Mouse (Mus musculus) hindbrain, postnatal 0 days (tissue): ENCODE results near the gene Lrrc8b. TPM values are rescaled to one million over a fixed set of nuclear protein-coding genes. Genes with fewer than 3 reads are reported as not detected.

Experiments used
- ATAC-seq: fragments of 200-750 bp; cut with Nextera tagmentation; 2 replicates; pipeline ENCODE4 v1.8.0; 2017; ENCODE audit warnings: mild to moderate bottlenecking, moderate TSS enrichment, moderate library complexity
- DNase-seq: peaks from one replicate; pipeline ENCODE4 v3.0.0-alpha.2; 2015; ENCODE audit warnings: low spot score
- H3K27ac ChIP-seq: fragments of 300-500 bp; sonication (generic); 2 replicates; pipeline ENCODE4 v1.5.1; 2014; ENCODE audit warnings: mild to moderate bottlenecking
- H3K27me3 ChIP-seq: fragments of 300-500 bp; sonication (generic); 2 replicates; pipeline ENCODE4 v1.6.1; 2014; ENCODE audit warnings: low read length, mixed read lengths; ENCODE audit not compliant: insufficient read depth
- H3K36me3 ChIP-seq: fragments of 300-500 bp; sonication (generic); 2 replicates; pipeline ENCODE4 v1.6.1; 2014; ENCODE audit warnings: low read length, mixed read lengths; ENCODE audit not compliant: insufficient read depth
- H3K4me1 ChIP-seq: fragments of 300-500 bp; sonication (generic); 2 replicates; pipeline ENCODE4 v1.6.1; 2014; ENCODE audit warnings: antibody characterized with exemption, low read length, mixed read lengths; ENCODE audit not compliant: insufficient read depth
- H3K4me2 ChIP-seq: fragments of 300-500 bp; sonication (generic); 2 replicates; pipeline ENCODE4 v1.6.1; 2014; ENCODE audit warnings: low read depth, mild to moderate bottlenecking, low read length, moderate library complexity, mixed read lengths
- H3K4me3 ChIP-seq: fragments of 300-500 bp; sonication (generic); 2 replicates; pipeline ENCODE4 v1.5.1; 2014; ENCODE audit warnings: low read length
- H3K9ac ChIP-seq: fragments of 300-500 bp; sonication (generic); replicated peaks from 2 replicates; pipeline ENCODE4 v1.6.1; 2014; ENCODE audit warnings: mild to moderate bottlenecking, low read length, moderate library complexity, mixed read lengths
- H3K9me3 ChIP-seq: fragments of 300-500 bp; sonication (generic); 2 replicates; pipeline ENCODE4 v1.6.1; 2016; ENCODE audit warnings: low read length, mixed read lengths
- CTCF ChIP-seq: IDR thresholded peaks from 2 replicates; pipeline ENCODE4 v1.5.1; 2016; ENCODE audit warnings: antibody characterized with exemption, control low read depth, low read depth
- WGBS: fragments of 180-500 bp; shearing (Covaris S2); extraction: QIAGEN DNeasy Blood & Tissue Kit; methylation state at CpG from one replicate; pipeline ENCODE4 v1.1.7; 2014; 5-methylcytosine and 5-hydroxymethylcytosine counted together
- polyA plus RNA-seq: library from polyadenylated mRNA; unstranded; fragments of >200 nt; fragmentation: Nextera tagmentation; extraction: Ambion mirVana; gene quantifications from 2 replicates; pipeline ENCODE4 v1.2.1, GENCODE M21; 2015
- total RNA-seq: library from RNA; depleted of rRNA; stranded (reverse); fragments of >200 nt; gene quantifications from 2 replicates; pipeline ENCODE4 v1.2.3, GENCODE M21; 2014

Lrrc8b gene
- total and polyA plus RNA-seq, 2 experiments from 2014 or later = 17.3 to 48.4 TPM

DNA sequence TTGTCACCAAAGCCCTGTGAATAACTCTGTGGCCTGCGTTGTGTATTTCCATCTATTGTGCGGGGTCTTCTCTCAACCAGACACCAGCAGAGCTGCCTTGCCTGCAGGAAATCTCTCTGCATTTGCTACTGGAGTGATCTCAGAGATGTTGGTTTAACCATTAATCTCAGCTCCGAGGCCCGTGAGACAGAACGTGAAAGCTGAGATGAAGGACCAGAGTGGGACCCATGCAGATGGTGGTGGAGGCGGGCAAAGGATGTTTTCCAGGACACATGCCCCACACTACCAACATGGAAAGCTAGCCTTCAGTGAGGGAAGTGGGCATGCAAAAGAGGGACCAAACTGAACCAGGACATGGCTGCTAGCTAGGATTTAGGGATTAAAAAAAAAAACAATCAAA, 43.5 kb downstream of the Lrrc8b start:
- no peaks in the 10 kb centered on the region for H3K27me3 ChIP-seq
- H3K4me2 ChIP-seq = no peak overlapping the region
- no peak overlapping the region for H3K4me3 ChIP-seq
- H3K4me1 ChIP-seq = no peaks in the 10 kb centered on the region
- no peaks in the 10 kb centered on the region for H3K9me3 ChIP-seq
- TF ChIP-seq CTCF = no peak
- 74% methylated on average over 6 of the region's 6 CpGs for WGBS
- no peak overlapping the region for H3K9ac ChIP-seq
- DNase-seq = no peak
- no peak for ATAC-seq
- no peaks in the 10 kb centered on the region for H3K36me3 ChIP-seq
- no peak overlapping the region for H3K27ac ChIP-seq

DNA sequence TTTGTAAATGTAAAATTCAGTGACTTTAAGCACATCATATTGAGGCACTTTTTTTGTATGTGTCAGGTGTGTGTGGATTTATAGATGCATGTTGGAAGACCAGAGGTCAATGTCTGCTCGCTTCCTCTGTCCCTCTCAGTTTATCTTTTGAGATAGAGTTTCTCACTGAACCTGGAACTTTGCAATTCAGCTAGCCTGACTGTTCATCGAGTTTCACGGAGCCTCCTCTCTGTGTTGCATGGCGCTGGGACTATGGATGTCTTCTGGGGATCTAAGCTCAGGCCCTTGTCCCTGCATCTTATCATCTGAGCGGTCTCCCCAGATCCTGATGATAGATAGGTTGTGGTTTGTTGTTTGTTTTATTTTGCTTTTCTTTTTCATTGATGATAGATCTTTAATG, 45.0 kb downstream of the Lrrc8b start:
- Histone ChIP-seq H3K27me3 (no peaks in the 10 kb centered on the region), H3K4me3 (no peak overlapping the region), H3K4me1 (no peaks in the 10 kb centered on the region), H3K27ac (no peak overlapping the region), H3K36me3 (no peaks in the 10 kb centered on the region), H3K9ac (no peak overlapping the region), H3K4me2 (no peak overlapping the region), H3K9me3 (no peaks in the 10 kb centered on the region)
- ATAC-seq (no peak), DNase-seq (no peak)
- no peak for TF ChIP-seq CTCF
- WGBS = 89% methylated on average over 5 of the region's 5 CpGs

GRCm38 (mm10) chr5:105461076-105461475, 45.5 kb downstream of the Lrrc8b start:
- TF ChIP-seq CTCF = no peak
- no peaks in the 10 kb centered on the region for H3K27me3 ChIP-seq
- H3K4me1 ChIP-seq = no peaks in the 10 kb centered on the region
- DNase-seq (no peak), ATAC-seq (no peak)
- H3K9me3 ChIP-seq = no peaks in the 10 kb centered on the region
- 100% methylated on average over 1 of the region's 1 CpGs for WGBS
- no peak overlapping the region for H3K4me2 ChIP-seq
- H3K4me3 ChIP-seq = no peak overlapping the region
- no peak overlapping the region for H3K9ac ChIP-seq
- no peak overlapping the region for H3K27ac ChIP-seq
- H3K36me3 ChIP-seq = no peaks in the 10 kb centered on the region

DNA sequence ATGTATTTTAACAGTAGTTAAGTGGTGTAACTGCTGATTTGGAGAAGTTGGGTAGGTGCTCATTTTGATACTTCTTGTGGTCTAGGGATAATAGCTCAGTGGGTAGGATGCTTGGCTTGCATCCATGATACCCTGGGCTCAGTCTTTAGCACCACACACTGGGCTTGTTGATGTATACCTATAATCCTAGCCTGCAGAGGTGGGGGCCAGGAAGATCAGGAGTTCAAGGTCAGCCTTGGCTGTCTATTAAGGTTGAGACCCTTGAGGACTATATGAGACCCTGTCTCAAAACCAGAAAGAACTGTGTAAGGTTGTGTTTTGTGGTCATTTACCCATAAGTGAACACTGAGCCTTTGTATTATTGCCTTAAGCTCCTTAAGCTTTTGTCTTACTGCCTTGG, 49.1 kb downstream of the Lrrc8b start:
- no peaks in the 10 kb centered on the region for H3K4me1 ChIP-seq
- no peak overlapping the region for H3K9ac ChIP-seq
- H3K36me3 ChIP-seq = no peaks in the 10 kb centered on the region
- H3K27ac ChIP-seq = no peak overlapping the region
- TF ChIP-seq CTCF = no peak
- H3K9me3 ChIP-seq = no peaks in the 10 kb centered on the region
- no peak for DNase-seq
- ATAC-seq = no peak
- H3K27me3 ChIP-seq = no peaks in the 10 kb centered on the region
- H3K4me3 ChIP-seq = no peak overlapping the region
- H3K4me2 ChIP-seq = no peak overlapping the region

GRCm38 (mm10) chr5:105465550-105465949, 50.0 kb downstream of the Lrrc8b start:
- WGBS = 95% methylated on average over 8 of the region's 8 CpGs
- Histone ChIP-seq H3K4me2 (no peak overlapping the region), H3K36me3 (no peaks in the 10 kb centered on the region), H3K27me3 (no peaks in the 10 kb centered on the region), H3K4me3 (no peak overlapping the region), H3K9me3 (no peaks in the 10 kb centered on the region), H3K4me1 (no peaks in the 10 kb centered on the region), H3K27ac (no peak overlapping the region), H3K9ac (no peak overlapping the region)
- ATAC-seq (no peak), DNase-seq (no peak)
- TF ChIP-seq CTCF = no peak

GRCm38 (mm10) chr5:105466471-105466902, 50.9 kb downstream of the Lrrc8b start:
- no peak for ATAC-seq

GRCm38 (mm10) chr5:105467271-105467670, 51.7 kb downstream of the Lrrc8b start:
- Histone ChIP-seq H3K36me3 (no peaks in the 10 kb centered on the region), H3K9ac (no peak overlapping the region), H3K27me3 (no peaks in the 10 kb centered on the region), H3K27ac (peak overlapping the region; percentile 20; the same call in 1 of the 2 replicates), H3K9me3 (no peaks in the 10 kb centered on the region), H3K4me3 (no peak overlapping the region), H3K4me1 (no peaks in the 10 kb centered on the region), H3K4me2 (0 out of 2 replicates have a peak overlapping the region, but pooled peaks have one; percentile 10)
- DNase-seq (no peak), ATAC-seq (no peak)
- WGBS = 66% methylated on average over 10 of the region's 10 CpGs
- no peak for TF ChIP-seq CTCF

More at GRCm38 (mm10) chr5:105466471-105466902, 50.9 kb downstream of the Lrrc8b start:
- H3K36me3 ChIP-seq = no peaks in the 10 kb centered on the region
- H3K4me3 ChIP-seq = no peak overlapping the region
- H3K9me3 ChIP-seq = no peaks in the 10 kb centered on the region
- WGBS = 89% methylated on average over 7 of the region's 7 CpGs
- no peaks in the 10 kb centered on the region for H3K27me3 ChIP-seq
- H3K9ac ChIP-seq = no peak overlapping the region
- no peak for TF ChIP-seq CTCF
- no peaks in the 10 kb centered on the region for H3K4me1 ChIP-seq
- DNase-seq = no peak
- no peak overlapping the region for H3K27ac ChIP-seq
- H3K4me2 ChIP-seq = no peak overlapping the region
